Mouse (Mus musculus) MEL (cell line): ENCODE measurements around the gene Mettl23.

Source experiments
- CTCF ChIP-seq, 3 experiments: IDR thresholded peaks in 2 of 3; conservative IDR thresholded peaks in 1 of 3; 2 replicates each; pipeline ENCODE4 v1.5.1; 2011 to 2012; ENCODE audit warnings: low read length in 3 of 3, low read depth in 2 of 3, mild to moderate bottlenecking in 2 of 3, improper control_type of control experiment in 1 of 3, inconsistent platforms in 1 of 3, mixed read lengths in 1 of 3, moderate library complexity in 1 of 3; ENCODE audit not compliant: control insufficient read depth in 1 of 3, insufficient read depth in 1 of 3, poor library complexity in 1 of 3, severe bottlenecking in 1 of 3
- GATA1 ChIP-seq: IDR thresholded peaks from 2 replicates; pipeline ENCODE4 v1.6.1; 2011; ENCODE audit warnings: low read depth, low read length, improper control_type of control experiment
- MAX ChIP-seq: IDR thresholded peaks from 2 replicates; pipeline ENCODE4 v1.6.1; 2011; ENCODE audit warnings: low read length, improper control_type of control experiment
- NELFE ChIP-seq: IDR thresholded peaks from 2 replicates; pipeline ENCODE4 v1.6.1; 2011; ENCODE audit warnings: low read depth, low read length, improper control_type of control experiment
- POLR2A ChIP-seq, 2 experiments: IDR thresholded peaks; 2 replicates each; pipeline ENCODE4 v1.6.1; 2011 to 2012; ENCODE audit warnings: low read length in 2 of 2, mild to moderate bottlenecking in 2 of 2, control low read depth in 1 of 2, improper control_type of control experiment in 1 of 2, low read depth in 1 of 2, moderate library complexity in 1 of 2; ENCODE audit not compliant: control insufficient read depth in 1 of 2, insufficient read depth in 1 of 2, poor library complexity in 1 of 2
- POLR2AphosphoS5 ChIP-seq: IDR thresholded peaks from 2 replicates; pipeline ENCODE4 v1.6.1; 2012; ENCODE audit warnings: low read depth, borderline replicate concordance, mild to moderate bottlenecking, inconsistent platforms, low read length, moderate library complexity, mixed read lengths
- RAD21 ChIP-seq: IDR thresholded peaks from 2 replicates; pipeline ENCODE4 v1.6.1; 2011; ENCODE audit warnings: mild to moderate bottlenecking, low read depth, low read length, improper control_type of control experiment
- SMC3 ChIP-seq: IDR thresholded peaks from 2 replicates; pipeline ENCODE4 v1.6.1; 2011; ENCODE audit warnings: low read depth, low read length, improper control_type of control experiment

GRCm38 (mm10) chr11:116821057-116821940 is 21.8 kb upstream of the Mettl23 start:
- TF ChIP-seq GATA1 (no peak), CTCF (IDR thresholded peaks at IDR 0.05 in 2 of 3, conservative IDR thresholded peaks at IDR 0.05 in 1 of 3; ENCODE audit: control insufficient read depth in 1 of 3, insufficient read depth in 1 of 3, low read depth in 2 of 3, low read length in 3 of 3, poor library complexity in 1 of 3, severe bottlenecking in 1 of 3) (no peak), POLR2A (IDR thresholded peaks at IDR 0.05; ENCODE audit: control insufficient read depth in 1 of 2, insufficient read depth in 1 of 2, low read depth in 1 of 2, low read length in 2 of 2, poor library complexity in 1 of 2) (no peak), POLR2AphosphoS5 (no peak), NELFE (no peak), RAD21 (no peak), SMC3 (no peak), MAX (no peak)
